Mouse (Mus musculus): ENCODE measurements around the gene Plb1.

Gene Plb1

GRCm38 (mm10) chr5:32392281-32392680 lies 159.8 kb downstream of the Plb1 start:
- DNase-seq (ENCODE audit: low read depth), result no peak

GRCm38 (mm10) chr5:32394586-32394985 lies 162.1 kb downstream of the Plb1 start:
- DNase-seq (ENCODE audit: low read depth), result no peak

GRCm38 (mm10) chr5:32395101-32395892 lies 162.8 kb downstream of the Plb1 start:
- no peak for DNase-seq (ENCODE audit: low read depth)

- DNase-seq (ENCODE audit: low read depth), result no peak
Measured at GRCm38 (mm10) chr5:32397719-32398118, 165.2 kb downstream of the Plb1 start.

- DNase-seq (ENCODE audit: low read depth), result no peak
Measured at GRCm38 (mm10) chr5:32400926-32401325, 168.4 kb downstream of the Plb1 start.

- no peak for DNase-seq (ENCODE audit: low read depth)
Measured at GRCm38 (mm10) chr5:32403082-32403953, 170.8 kb downstream of the Plb1 start.

- DNase-seq (ENCODE audit: low read depth), result no peak
Measured at GRCm38 (mm10) chr5:32405199-32405855, 172.8 kb downstream of the Plb1 start.

GRCm38 (mm10) chr5:32408771-32409170 lies 176.3 kb downstream of the Plb1 start:
- no peak for DNase-seq (ENCODE audit: low read depth)

GRCm38 (mm10) chr5:32409747-32410146 lies 177.2 kb downstream of the Plb1 start:
- DNase-seq (ENCODE audit: low read depth), result no peak

GRCm38 (mm10) chr5:32410954-32411688 lies 178.6 kb downstream of the Plb1 start:
- peak; percentile 17 for DNase-seq (ENCODE audit: low read depth)

GRCm38 (mm10) chr5:32412186-32412950 lies 179.9 kb downstream of the Plb1 start:
- DNase-seq (ENCODE audit: low read depth), result no peak

- no peak for DNase-seq (ENCODE audit: low read depth)
Measured at GRCm38 (mm10) chr5:32413083-32413482, 180.6 kb downstream of the Plb1 start.

- no peak for DNase-seq (ENCODE audit: low read depth)
Measured at GRCm38 (mm10) chr5:32413569-32413968, 181.1 kb downstream of the Plb1 start.

GRCm38 (mm10) chr5:32414461-32414985 lies 182.0 kb downstream of the Plb1 start:
- DNase-seq (ENCODE audit: low read depth), result no peak

GRCm38 (mm10) chr5:32415554-32415953 lies 183.0 kb downstream of the Plb1 start:
- DNase-seq (ENCODE audit: low read depth), result no peak
